Mouse (Mus musculus) frontal cortex, postnatal 14 days (tissue): Measurements from ENCODE around the gene Dbp.
"Not testable (repeated sequence)": the region's sequence is repeated elsewhere in the genome, so short reads cannot be mapped to it uniquely, and the experiment has no call there.

Experiments used
- DNase-seq, 2 experiments: peaks; one replicate each; pipeline ENCODE4 v3.0.0; 2022; ENCODE audit warnings: low spot score in 2 of 2

The Dbp gene

GRCm38 (mm10) chr7:45704730-45705442, at the start of gene Dbp:
Gene Dbp (plus strand): TSS chr7:45705088.
- DNase-seq = peak; percentile 99 to 100

- DNase-seq = no peak
These were observed 44.0 kb upstream of the Dbp start for GRCm38 (mm10) chr7:45660746-45661478.

- not testable (repeated sequence) for DNase-seq
These were observed 43.2 kb upstream of the Dbp start for GRCm38 (mm10) chr7:45661702-45662101.

- DNase-seq = no peak
These were observed 39.4 kb upstream of the Dbp start for GRCm38 (mm10) chr7:45665303-45666138.

GRCm38 (mm10) chr7:45666161-45666560, 38.7 kb upstream of the Dbp start, which contains the start of gene Fut2:
Gene Fut2 (minus strand): TSS chr7:45666394.
- no peak for DNase-seq

- DNase-seq = no peak
These were observed 37.1 kb upstream of the Dbp start for GRCm38 (mm10) chr7:45667761-45668160.

- no peak for DNase-seq
These were observed 36.0 kb upstream of the Dbp start for GRCm38 (mm10) chr7:45668921-45669320.

- DNase-seq = no peak
These were observed 27.1 kb upstream of the Dbp start for GRCm38 (mm10) chr7:45677627-45678295.

GRCm38 (mm10) chr7:45678513-45678912, 26.4 kb upstream of the Dbp start:
- no peak for DNase-seq

GRCm38 (mm10) chr7:45679966-45680621, 24.8 kb upstream of the Dbp start:
- no peak for DNase-seq

- DNase-seq = no peak
These were observed 23.7 kb upstream of the Dbp start for GRCm38 (mm10) chr7:45681046-45681736.

GRCm38 (mm10) chr7:45682144-45683126, 22.5 kb upstream of the Dbp start:
- peak; percentile 68 to 76 for DNase-seq

GRCm38 (mm10) chr7:45683396-45684050, 21.4 kb upstream of the Dbp start, which contains the start of gene Ntn5:
Gene Ntn5 (plus strand): TSS chr7:45684022.
- no peak for DNase-seq

- DNase-seq = no peak
These were observed 19.1 kb upstream of the Dbp start for GRCm38 (mm10) chr7:45685811-45686210.

GRCm38 (mm10) chr7:45686841-45687240, 18.0 kb upstream of the Dbp start:
- DNase-seq = no peak

- no peak for DNase-seq
These were observed 15.8 kb upstream of the Dbp start for GRCm38 (mm10) chr7:45689099-45689498.

GRCm38 (mm10) chr7:45689800-45690199, 15.1 kb upstream of the Dbp start:
- DNase-seq = no peak

- DNase-seq = no peak
These were observed 12.5 kb upstream of the Dbp start for GRCm38 (mm10) chr7:45692364-45692763.
